Mouse (Mus musculus) testis, postnatal 14 days (tissue): Measurements from ENCODE around the gene Gm2564.
"Not testable (repeated sequence)": the region's sequence is repeated elsewhere in the genome, so short reads cannot be mapped to it uniquely, and the experiment has no call there.

Experiments used
- DNase-seq: peaks from one replicate; pipeline ENCODE4 v3.0.0; 2021; ENCODE audit warnings: low spot score

The Gm2564 gene

GRCm38 (mm10) chr4:42629419-42629818 lies at the start of gene Gm2564:
Gene Gm2564 (plus strand): TSS chr4:42629719.
- not testable (repeated sequence) for DNase-seq

- not testable (repeated sequence) for DNase-seq
Measured at GRCm38 (mm10) chr4:42611895-42612294, 17.6 kb upstream of the Gm2564 start, which contains the start of gene Gm10591. Gene Gm10591 (plus strand): TSS chr4:42612195.

- DNase-seq = not testable (repeated sequence)
Measured at GRCm38 (mm10) chr4:42654951-42655350, 25.4 kb downstream of the Gm2564 start, which contains the start of gene Ccl27b. Gene Ccl27b (plus strand): TSS chr4:42655251.

GRCm38 (mm10) chr4:42661793-42662192 lies 32.3 kb downstream of the Gm2564 start, which contains the start of gene Il11ra2:
Gene Il11ra2 (minus strand): TSS chr4:42661893.
- not testable (repeated sequence) for DNase-seq

GRCm38 (mm10) chr4:42675415-42675814 lies 45.9 kb downstream of the Gm2564 start:
- not testable (repeated sequence) for DNase-seq

- not testable (repeated sequence) for DNase-seq
Measured at GRCm38 (mm10) chr4:42679365-42679764, 49.8 kb downstream of the Gm2564 start.

GRCm38 (mm10) chr4:42680374-42681356 lies 51.1 kb downstream of the Gm2564 start:
- not testable (repeated sequence) for DNase-seq
